Mouse (Mus musculus): Measurements from ENCODE around the gene C1qtnf5.
A peak's percentile ranks its signal among the peaks of the same experiment; 100 is the strongest.
"Not testable (repeated sequence)": the region's sequence is repeated elsewhere in the genome, so short reads cannot be mapped to it uniquely, and the experiment has no call there.

The C1qtnf5 gene

GRCm38 (mm10) chr9:44107557-44108179 lies 623 bp downstream of the C1qtnf5 start:
- DNase-seq: no peak

GRCm38 (mm10) chr9:44108269-44109055 lies 1.4 kb downstream of the C1qtnf5 start:
- no peak for DNase-seq

GRCm38 (mm10) chr9:44109360-44110095 lies 2.5 kb downstream of the C1qtnf5 start:
- peak; percentile 82 for DNase-seq

DNA sequence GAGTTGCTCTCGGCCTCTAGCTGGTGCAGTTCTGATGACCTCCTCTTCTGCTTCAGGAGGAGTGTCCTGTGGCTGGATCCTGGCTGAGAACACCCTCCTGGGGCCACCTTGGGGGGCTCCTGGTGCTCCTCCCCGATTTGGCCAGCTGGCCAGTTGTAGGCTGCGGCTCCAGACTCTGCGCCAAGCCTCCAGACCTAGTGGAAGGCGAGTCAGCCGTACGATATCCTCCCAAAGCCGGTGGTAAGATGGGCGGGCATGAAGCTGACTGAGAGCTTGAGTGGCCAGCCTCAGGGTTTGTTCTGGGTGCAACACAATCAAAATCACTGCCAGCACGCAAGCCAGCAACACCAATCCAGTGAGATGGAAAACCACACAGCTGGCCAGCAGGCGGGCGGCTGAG lies 4.9 kb downstream of the C1qtnf5 start:
- not testable (repeated sequence) for DNase-seq

DNA sequence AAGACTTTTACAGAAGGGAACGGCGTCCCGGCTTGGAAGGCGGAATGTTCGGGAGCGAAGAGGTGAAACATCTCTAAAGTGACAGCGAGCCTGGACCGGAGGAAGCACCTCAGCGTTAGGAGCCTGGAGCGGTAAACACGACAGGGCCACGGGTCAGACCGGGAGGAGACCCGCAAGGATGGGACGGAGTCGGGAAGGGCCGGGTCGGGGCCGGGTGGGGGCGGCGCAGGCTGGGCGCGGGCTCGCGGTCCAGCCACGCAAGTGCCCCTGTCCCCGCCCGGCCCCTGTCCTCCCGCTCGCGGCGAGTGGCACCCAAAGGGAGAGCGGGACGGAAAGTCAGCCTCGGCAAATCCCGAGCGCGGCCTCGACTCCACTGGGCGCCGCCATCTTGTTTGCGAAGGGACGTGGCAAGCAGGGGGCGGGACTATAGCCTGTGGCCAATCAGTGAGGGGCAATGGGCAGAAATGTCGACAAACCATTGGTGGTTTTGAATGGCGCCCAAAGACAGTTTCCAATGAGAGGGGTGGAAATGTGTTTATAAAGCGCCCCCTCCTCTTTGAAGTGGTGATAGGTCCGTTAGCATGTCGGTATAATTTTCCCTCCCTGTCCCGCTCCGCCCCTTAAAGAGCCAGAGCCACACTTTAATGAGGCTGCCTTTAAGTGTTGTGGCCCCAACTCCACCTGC lies 6.2 kb downstream of the C1qtnf5 start, which contains the start of the genes Gm49380 and Rnf26:
TSS of gene Gm49380 (minus strand) at position 396 of the 685 bp plus-strand sequence.
TSS of gene Rnf26 (minus strand) at position 413 of the 685 bp plus-strand sequence.
- DNase-seq: peak; percentile 96

GRCm38 (mm10) chr9:44114453-44114852 lies 7.4 kb downstream of the C1qtnf5 start:
- no peak for DNase-seq

DNA sequence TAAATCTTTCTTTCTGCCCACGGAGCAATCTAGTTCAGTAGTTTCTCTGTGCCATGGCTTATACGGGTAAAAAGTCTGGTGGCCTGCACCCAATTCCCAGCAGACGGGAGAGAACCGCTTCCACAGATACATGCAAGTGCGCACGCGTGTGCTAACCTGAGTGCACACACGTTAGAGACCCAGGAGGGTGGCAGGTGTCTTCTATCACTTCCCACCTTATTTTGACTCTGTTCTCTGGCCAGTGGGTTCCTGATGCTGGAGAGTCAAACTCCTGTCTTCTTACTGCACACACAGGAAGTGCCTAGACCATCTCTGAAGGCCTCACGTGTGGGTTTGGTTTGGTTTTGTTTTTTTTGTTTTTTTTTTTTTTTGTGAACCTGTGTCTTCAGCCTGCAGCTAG lies 8.6 kb downstream of the C1qtnf5 start:
- no peak for DNase-seq

DNA sequence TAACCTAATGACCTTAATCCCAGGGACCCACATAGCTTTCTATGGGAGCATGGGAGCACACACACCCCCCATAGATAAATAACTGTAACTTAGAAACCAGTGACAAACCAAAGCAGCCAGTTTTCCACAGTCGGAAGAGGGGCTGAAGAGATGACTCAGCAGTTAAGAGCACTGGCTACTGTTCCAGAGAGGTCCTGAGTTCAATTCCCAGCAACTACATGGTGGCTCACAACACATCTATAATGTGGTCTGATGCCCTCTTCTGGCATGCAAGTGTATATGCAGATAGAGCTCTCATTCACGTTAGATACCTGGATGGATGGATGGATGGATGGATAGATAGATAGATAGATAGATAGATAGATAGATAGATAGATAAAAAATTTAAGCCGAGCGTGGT lies 9.1 kb downstream of the C1qtnf5 start:
- no peak for DNase-seq

GRCm38 (mm10) chr9:44119011-44119410 lies 12.0 kb downstream of the C1qtnf5 start:
- DNase-seq: no peak

DNA sequence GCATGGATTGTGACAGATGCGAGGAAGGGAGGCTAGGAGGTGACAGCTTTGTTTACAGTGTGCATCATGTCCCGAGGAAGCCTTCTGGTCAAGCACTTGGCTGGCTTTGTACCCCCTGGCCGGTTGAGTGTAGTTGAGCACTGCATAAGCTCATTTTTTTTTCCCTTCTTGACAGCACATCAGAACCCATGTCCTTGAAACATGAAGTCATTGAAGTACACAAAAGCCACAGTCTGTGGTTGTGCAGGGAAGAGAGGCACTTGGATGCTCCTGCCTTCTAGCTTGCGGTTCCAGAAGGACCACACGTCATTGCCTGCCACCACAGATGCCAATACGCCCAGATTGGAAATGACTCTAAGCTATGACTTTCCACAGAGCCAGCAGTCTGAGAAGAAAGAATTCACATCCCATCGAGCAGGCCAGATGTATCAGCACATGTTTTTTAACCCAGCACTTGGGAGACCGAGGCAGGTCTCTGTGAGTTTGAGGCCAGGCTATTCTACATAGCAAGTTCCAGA lies 13.0 kb downstream of the C1qtnf5 start:
- no peak for DNase-seq

DNA sequence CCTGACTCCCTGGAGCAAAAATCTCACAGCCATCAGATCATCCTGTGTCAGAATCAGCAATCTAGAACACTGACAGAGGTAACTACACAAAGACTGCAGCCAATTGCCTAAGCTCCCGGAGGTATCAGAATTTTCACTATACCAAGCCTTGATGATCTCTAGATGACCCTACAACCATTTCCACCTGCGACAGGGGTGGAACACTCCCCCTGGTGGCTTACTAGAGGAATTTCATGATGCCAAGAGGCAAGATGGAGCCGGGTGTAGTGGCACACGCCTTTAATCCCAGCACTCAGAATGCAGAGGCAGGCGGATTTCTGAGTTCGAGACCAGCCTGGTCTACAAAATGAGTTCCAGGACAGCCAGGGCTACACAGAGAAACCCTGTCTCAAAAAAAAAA lies 17.3 kb downstream of the C1qtnf5 start:
- DNase-seq: no peak

DNA sequence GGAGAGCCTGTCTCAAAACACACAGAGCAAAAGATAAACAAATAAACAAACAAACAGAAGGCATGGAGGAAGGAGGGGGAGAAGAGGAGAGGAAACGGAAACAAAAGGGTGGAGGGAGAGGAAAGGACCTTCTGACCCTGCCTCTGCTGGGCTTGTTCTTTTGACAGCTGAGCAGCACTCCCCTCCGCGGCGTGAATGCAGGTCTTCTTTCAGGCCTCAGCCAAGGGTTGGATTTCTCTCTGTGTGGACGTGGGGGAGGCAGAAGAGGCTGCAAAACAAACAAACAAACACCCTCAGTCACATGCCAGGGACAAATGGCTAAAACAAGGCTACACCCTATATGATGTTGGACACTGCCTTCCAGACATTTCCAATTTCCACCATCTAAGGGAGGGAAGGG lies 18.0 kb downstream of the C1qtnf5 start:
- DNase-seq: no peak

- DNase-seq: peak; percentile 88
Measured at GRCm38 (mm10) chr9:44125546-44126428, 18.7 kb downstream of the C1qtnf5 start.

- no peak for DNase-seq
Measured at GRCm38 (mm10) chr9:44126746-44127145, 19.7 kb downstream of the C1qtnf5 start.

- DNase-seq: no peak
Measured at GRCm38 (mm10) chr9:44127351-44127801, 20.3 kb downstream of the C1qtnf5 start.

DNA sequence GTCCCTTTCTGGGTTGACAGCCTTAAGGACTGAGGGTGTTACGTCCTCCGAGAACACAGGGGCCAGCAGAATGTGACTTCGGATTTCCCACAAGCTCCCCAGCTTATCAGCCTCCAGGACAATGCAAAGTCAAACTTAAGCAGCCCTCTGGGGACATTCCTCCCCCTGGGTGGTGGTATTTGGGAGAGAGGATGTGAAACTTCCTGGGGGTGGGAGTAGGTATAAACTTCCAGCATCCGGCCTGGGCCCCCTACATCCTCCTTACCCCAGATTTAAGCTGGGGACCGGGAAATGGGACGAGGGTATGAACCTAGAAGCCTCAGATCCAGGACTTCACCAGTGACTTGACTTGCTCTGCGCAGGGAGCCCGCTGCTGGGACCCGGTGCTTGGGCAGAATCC lies 22.6 kb downstream of the C1qtnf5 start:
- DNase-seq: no peak

- DNase-seq: no peak
Measured at GRCm38 (mm10) chr9:44130034-44130433, 23.0 kb downstream of the C1qtnf5 start.

DNA sequence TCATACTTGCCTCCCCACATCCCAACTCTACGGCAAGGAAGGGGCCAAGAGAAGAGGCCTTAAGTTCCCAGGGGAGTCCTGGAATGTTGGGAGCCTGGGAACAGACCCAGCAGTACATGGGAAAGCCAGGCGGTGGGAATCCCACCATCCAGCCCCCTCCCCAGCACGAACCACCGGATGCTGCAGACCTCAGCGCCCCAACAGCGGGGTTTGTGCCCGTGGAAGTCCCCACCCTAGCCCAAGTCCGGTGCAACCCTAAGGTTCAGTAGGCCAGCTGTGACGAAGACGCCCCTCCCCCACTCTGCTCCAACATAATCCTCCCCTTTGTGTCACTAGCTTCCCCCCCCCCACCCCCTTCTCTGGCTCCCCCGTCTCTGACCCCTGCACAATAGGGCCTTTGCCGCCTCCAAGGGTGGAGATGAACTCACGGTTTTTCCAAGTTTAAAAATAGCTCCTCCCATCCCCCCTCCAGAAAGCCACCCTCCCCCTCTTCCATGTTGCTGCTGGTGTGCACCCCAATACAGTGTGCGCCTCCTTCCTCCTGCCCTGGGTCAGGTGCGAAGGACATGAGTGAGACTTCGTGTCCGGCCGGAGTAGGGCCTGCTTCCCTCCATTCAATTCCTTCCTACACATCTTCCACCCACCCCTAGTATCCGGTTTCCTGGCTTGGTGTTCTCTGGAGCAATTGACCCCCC lies 23.7 kb downstream of the C1qtnf5 start:
- DNase-seq: no peak

DNA sequence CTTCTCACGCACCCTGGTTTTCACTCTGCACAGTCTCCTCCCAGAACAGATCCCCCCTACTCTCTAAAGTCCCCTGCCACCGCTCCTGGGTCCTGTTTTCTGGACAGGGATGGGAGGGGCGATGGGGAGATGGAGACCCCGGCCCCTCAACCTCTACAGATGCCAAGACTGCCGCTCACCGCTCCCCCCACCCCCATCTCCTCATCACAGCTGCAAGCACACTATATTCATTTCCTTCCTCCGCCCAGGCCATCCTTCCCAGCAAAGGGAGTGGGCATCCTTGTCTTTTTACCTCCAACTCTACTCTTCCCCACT lies 24.2 kb downstream of the C1qtnf5 start:
- no peak for DNase-seq

DNA sequence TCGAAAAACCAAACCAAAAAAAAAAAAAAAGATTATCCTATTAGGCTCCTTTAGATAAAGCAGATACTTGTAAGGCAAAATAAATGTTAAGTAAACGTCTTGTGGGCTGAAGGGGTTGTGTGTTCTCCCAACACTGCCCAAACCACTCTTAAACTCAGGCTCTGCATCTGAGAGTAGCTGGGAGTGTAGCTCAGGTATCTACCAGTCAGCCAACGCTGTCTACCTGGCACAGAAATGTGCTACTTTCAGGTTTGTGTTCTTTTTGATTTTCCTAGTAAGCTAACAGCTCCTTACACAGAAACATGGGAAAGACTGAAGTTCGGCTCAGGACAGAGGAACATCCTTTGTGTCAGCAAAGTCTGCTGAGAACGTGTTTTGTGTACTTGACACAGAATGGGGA lies 25.2 kb downstream of the C1qtnf5 start:
- DNase-seq: no peak

DNA sequence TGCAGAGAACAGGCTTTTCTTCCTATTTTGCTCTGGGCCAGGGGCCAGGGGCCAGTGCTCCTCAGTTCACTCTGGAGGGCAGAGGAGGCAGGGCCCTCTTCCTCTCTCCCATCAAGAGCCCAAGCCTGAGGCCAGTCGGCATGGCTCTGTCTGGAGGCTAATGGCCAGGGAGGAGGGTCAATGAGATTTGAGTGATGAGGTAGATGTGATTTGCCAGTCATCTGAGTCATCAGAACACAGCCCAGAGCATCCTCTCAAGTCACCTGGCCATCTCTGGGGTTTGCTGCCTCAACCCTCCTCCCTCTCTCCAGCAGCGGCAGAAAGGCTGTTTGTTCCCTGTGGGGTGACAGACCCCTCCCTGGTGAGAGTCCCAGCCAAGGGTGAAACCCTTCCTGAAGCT lies 26.2 kb downstream of the C1qtnf5 start:
- no peak for DNase-seq
